Mouse (Mus musculus): ENCODE results near the gene Arl6ip4.

Arl6ip4 gene

DNA sequence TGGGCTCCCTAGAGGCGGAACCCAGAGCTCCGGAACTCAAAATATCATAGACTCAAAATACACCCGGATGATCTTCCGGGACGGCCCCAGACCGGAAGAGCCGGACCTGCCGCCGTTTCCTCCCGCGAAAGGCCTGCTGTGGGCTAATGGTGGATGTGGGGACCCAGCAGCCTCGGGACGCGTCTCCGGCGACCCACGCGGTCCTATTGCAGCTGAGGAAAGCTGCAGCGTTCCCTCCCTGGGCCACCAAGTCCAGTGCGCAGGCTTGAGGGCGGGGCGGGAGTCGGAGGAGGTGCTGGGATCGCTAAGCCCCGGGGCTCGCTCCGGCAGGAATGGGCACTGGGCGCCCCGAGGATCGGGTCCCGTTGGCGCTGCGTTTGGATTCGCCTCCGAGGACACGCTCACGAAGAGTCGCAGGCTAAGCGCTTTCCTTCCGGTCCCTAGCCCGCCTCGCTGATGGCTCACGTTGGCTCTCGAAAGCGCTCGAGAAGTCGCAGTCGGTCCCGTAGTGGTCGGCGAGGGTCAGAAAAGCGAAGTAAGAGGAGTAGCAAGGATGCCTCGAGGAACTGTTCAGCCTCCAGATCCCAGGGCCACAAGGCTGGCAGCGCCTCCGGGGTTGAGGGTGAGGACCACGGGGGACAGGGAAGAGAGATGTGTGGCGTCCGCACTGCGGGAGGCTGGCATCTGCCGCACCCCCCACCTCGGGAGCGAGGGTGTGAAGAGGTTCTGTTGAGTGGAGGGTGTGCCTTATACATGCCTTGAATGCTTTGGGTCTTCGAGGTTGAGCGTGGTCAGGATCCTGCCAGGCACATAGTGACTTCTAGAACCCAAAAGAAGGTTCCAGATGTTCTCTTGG lies at the start of gene Arl6ip4:
Gene Arl6ip4, plus strand, starts transcription at position 100 of the 856 bp plus-strand sequence.
- DNase-seq (ENCODE audit: low spot score in 2 of 2), result peak; percentile 61 to 65

GRCm38 (mm10) chr5:124069657-124070056 lies 46.2 kb upstream of the Arl6ip4 start:
- no peak for DNase-seq (ENCODE audit: low spot score in 2 of 2)

DNA sequence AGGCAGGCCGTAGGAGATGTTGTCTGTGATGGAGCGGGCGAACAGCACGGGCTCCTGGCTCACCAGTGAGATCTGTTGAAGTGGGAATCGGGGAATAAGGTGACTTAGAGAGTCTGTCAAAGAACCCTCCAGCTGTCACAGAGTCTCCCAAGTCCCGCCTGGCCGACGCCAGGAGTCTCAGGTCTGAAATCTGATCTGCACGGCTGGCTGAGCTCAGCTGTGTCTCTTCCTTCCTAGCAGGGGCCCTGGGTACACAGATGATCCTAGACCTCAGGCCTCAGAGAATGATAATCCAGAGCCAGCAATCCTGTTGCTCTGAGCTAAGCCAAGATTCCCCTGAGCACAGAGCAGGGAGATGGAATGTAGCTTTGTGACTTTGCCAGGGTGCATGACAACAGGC lies 42.2 kb upstream of the Arl6ip4 start:
- no peak for DNase-seq (ENCODE audit: low spot score in 2 of 2)

DNA sequence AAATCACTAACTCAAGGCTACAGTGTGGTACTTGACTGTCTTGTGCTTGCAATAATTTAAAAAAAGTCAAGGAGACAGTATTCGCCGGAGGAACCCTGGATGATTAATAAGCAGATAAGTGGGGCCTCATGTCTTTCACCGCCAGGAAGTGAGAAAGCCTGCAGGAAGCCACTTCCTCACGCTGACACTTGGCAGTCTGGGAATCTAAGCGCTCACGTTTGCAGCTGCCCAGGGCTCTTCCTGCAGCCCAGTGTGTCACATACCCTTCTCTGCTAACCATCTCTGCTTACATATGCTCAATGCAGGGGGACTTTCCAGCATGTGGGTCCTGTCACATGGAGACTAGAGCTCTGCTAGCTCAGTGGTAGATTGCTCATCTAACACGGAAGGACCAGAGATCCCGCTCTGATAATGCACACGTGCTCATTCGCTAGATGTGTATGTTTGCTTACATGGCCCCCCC lies 41.0 kb upstream of the Arl6ip4 start:
- DNase-seq (ENCODE audit: low spot score in 2 of 2), result peak in 1 of 2 experiments; percentile 33

- DNase-seq (ENCODE audit: low spot score in 2 of 2), result no peak
Measured at GRCm38 (mm10) chr5:124075716-124076115, 40.2 kb upstream of the Arl6ip4 start.

- DNase-seq (ENCODE audit: low spot score in 2 of 2), result no peak
Measured at GRCm38 (mm10) chr5:124076559-124076958, 39.3 kb upstream of the Arl6ip4 start.

DNA sequence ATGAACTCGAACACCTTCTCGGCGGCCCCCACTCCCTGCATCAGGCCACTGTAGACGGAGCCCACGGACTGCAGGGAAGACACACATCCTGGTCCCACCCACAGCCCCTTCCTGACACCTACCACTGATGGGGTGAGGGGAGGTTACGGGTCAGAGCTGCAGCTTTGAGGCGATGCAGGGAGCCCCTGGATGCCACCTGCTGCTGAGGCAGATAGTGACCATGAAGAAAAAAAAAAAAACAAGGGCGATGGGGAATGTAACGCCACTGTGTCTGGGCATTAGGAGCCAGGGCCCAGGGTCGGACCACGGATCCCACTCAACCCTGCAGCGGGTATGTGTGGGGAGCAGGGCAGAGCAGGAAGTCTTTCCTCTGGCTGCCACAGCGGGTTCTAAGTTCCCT lies 38.6 kb upstream of the Arl6ip4 start:
- DNase-seq (ENCODE audit: low spot score in 2 of 2), result no peak

DNA sequence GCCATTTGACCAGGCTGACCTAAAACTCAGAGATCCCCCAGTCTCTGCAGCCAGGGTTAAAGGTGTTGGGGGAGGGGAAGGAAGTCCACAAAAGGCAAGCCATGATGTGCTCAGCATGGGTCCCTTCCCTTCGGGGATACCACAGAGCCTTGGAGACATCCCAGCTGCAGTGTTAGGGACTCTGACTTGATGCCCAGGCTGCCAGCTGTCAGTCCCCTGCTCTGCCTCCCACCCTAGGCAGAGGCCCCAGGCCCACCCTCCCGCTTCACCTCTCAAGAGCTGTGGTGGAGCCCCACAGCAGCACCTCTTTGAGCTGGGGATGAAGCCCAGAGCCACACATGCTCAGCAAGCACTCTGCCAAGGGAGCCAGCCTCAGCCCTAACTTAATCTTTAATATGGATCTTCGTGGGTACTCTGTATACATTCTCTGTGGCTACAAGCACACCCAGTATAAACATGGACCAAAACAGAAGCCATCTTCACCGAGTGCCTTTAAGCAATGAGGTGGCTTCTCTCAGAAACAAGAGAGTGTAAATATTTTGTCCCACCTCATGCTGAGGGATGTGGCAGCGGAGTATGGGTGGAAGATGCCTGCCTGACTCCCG lies 37.9 kb upstream of the Arl6ip4 start:
- no peak for DNase-seq (ENCODE audit: low spot score in 2 of 2)

GRCm38 (mm10) chr5:124078794-124079416 lies 37.0 kb upstream of the Arl6ip4 start:
- no peak for DNase-seq (ENCODE audit: low spot score in 2 of 2)

- DNase-seq (ENCODE audit: low spot score in 2 of 2), result no peak
Measured at GRCm38 (mm10) chr5:124079880-124080279, 36.0 kb upstream of the Arl6ip4 start.

- DNase-seq (ENCODE audit: low spot score in 2 of 2), result no peak
Measured at GRCm38 (mm10) chr5:124082447-124082846, 33.4 kb upstream of the Arl6ip4 start.

DNA sequence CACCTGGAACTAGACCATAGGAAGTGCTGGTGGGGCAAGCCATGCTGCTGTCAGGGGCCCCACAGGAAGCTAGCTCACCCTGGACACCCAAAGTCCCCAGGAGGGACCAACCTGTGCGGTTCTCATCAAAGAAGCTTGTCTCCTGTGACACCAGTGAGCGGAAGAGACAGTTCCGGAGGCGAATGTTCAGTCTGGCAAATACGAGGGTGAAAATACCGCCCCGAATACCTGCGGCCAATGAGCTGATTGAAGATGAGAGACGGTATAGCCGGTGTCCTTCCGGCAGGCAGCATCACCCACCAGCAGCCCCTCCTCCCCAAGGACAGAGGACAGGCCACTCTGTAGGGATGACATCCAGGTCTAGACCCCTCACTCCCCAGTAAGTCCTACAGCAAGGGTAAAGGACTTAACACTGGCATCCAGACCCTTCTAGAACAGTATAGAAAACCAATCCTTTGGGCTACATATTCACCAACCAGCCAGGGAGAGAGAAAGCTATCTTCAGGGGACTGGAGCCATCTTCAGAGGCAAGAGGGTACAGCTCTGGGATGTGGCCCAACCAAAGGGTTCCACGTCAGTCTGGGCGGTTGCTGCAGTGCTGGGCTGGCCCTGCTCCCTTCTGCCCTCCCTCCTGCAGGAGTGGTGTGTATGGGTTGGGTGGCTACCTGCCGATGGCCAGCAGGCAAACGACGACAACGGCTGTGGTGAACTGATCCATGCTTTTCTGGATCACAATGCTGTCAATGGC lies 32.8 kb upstream of the Arl6ip4 start:
- no peak for DNase-seq (ENCODE audit: low spot score in 2 of 2)

GRCm38 (mm10) chr5:124083850-124084587 lies 31.9 kb upstream of the Arl6ip4 start:
- DNase-seq (ENCODE audit: low spot score in 2 of 2), result no peak

- DNase-seq (ENCODE audit: low spot score in 2 of 2), result peak; percentile 77 to 79
Measured at GRCm38 (mm10) chr5:124084588-124085173, 31.2 kb upstream of the Arl6ip4 start.

DNA sequence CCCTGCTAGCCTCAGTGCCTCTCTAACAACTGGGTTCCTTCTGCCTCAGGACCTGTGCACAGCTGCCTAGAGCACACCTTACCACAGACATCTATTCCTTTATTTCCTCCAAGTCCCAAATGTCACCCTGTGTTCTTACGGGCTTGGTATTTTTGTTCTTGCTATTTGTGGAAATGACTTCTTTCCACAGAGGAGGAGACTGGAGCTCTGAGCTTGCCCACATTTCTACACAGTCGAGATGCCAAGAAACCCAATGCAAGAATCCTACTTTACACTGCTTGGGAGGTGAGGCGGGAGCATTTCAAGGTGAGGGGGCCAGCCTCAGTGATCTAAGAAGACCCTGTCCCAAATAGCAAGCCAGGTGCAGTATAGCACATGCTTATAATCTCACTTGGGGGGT lies 30.4 kb upstream of the Arl6ip4 start:
- DNase-seq (ENCODE audit: low spot score in 2 of 2), result no peak

GRCm38 (mm10) chr5:124086876-124087275 lies 29.0 kb upstream of the Arl6ip4 start:
- DNase-seq (ENCODE audit: low spot score in 2 of 2), result no peak

DNA sequence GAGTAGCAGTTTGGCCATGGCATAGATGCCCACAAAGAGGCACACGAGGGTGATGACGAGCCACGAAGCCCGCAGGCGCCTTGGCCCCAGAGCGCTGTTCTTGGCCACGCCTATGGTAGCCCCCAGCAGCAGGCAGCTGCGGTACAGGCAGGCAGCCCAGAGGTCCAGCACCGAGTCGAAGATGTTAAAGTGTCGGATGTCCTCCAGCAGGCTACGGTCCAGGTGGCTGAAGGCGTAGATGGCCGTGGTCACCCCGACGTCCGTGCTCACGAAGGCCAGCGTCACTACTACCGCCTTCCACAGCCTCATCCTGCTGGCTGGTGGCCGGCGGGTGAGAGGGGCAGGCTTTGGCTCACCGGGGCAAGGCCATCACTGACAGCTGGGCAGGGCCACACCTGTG lies 26.0 kb upstream of the Arl6ip4 start:
- DNase-seq (ENCODE audit: low spot score in 2 of 2), result no peak

GRCm38 (mm10) chr5:124091951-124092406 lies 23.9 kb upstream of the Arl6ip4 start:
- DNase-seq (ENCODE audit: low spot score in 2 of 2), result no peak

- peak in 1 of 2 experiments; percentile 57 for DNase-seq (ENCODE audit: low spot score in 2 of 2)
Measured at GRCm38 (mm10) chr5:124093120-124093794, 22.6 kb upstream of the Arl6ip4 start.
